Comparison of ENCODE assay signal across 26 mouse cellular contexts in genomic region chr14:48992070-48992580, GRCm38 (mm10).
DNase-seq lines count a peak whose midpoint lies in the region; ATAC-seq and TF ChIP-seq lines count a peak whose summit lies in the region.
"Had no signal": no experiment of that assay in that cellular context is flagged by ENCODE, and none has a peak within 500 bp of the region (broad histone marks: within the 10 kb centered on the region; RNA-seq: fewer than 3 reads in every experiment).

No protein-coding gene starts in this region.

- DNase-seq in hindbrain, embryonic 10.5 days (ENCODE audit: low spot score): no peak
- DNase-seq in hindbrain, embryonic 14.5 days (ENCODE audit: low spot score): no peak
- DNase-seq in brain, embryonic 14.5 days (ENCODE audit: low read depth): peak; percentile 63
- peak; percentile 12 for DNase-seq in embryo, embryonic 11 days
- no peak for DNase-seq in limb, embryonic 10.5 days (ENCODE audit: low spot score)
- no peak for DNase-seq in thymus, postnatal 36 days
- DNase-seq: adrenal gland, adult 8-10 months; cerebellum, adult 18-20 months; cerebellum, postnatal 25 days; gastrocnemius, postnatal 36 days; heart, postnatal 36 days; kidney, adult 18-20 months; layer of hippocampus, adult 9-11 months; lung, postnatal 4 days; right cerebral cortex, adult 18-20 months; right cerebral cortex, postnatal 4 days; thymus, adult 2 months had no signal

- no peak overlapping the region for H3K4me3 ChIP-seq in hindbrain, embryonic 10.5 days
- H3K4me3 ChIP-seq in hindbrain, embryonic 14.5 days (replicated peaks; ENCODE audit: low read length): no peak overlapping the region
- H3K4me3 ChIP-seq in hindbrain, embryonic 13.5 days: no peak overlapping the region
- H3K4me3 ChIP-seq in limb, embryonic 10.5 days: no peak overlapping the region
- H3K4me3 ChIP-seq: embryonic facial prominence, embryonic 12.5 days; heart, embryonic 15.5 days; myocyte; neural tube, embryonic 15.5 days; stomach, embryonic 15.5 days had no signal

- no peaks in the 10 kb centered on the region for H3K36me3 ChIP-seq in hindbrain, embryonic 10.5 days
- H3K36me3 ChIP-seq in hindbrain, embryonic 14.5 days (replicated peaks; ENCODE audit: control insufficient read depth, insufficient read depth): no peaks in the 10 kb centered on the region
- no peaks in the 10 kb centered on the region for H3K36me3 ChIP-seq in hindbrain, embryonic 13.5 days
- no peaks in the 10 kb centered on the region for H3K36me3 ChIP-seq in limb, embryonic 10.5 days
- H3K36me3 ChIP-seq: embryonic facial prominence, embryonic 12.5 days; heart, embryonic 15.5 days; neural tube, embryonic 15.5 days; stomach, embryonic 15.5 days had no signal

- no peak for ATAC-seq in hindbrain, embryonic 14.5 days (ENCODE audit: low FRiP score)
- ATAC-seq in hindbrain, embryonic 13.5 days (ENCODE audit: low FRiP score): no peak
- ATAC-seq: activated CD4-positive, CD25-positive, alpha-beta regulatory T cell, adult 4 months; inflammation-experienced regulatory T-cells, adult 6 months had no signal

- peak overlapping the region; percentile 1 for H3K27ac ChIP-seq in hindbrain, embryonic 10.5 days
- no peak overlapping the region for H3K27ac ChIP-seq in hindbrain, embryonic 14.5 days
- H3K27ac ChIP-seq in hindbrain, embryonic 13.5 days: peak overlapping the region; percentile 55; the same call in 1 of the 2 replicates
- no peak overlapping the region for H3K27ac ChIP-seq in limb, embryonic 10.5 days
- H3K27ac ChIP-seq: embryonic facial prominence, embryonic 12.5 days; heart, embryonic 15.5 days; kidney, postnatal 0 days; neural tube, embryonic 15.5 days; stomach, embryonic 15.5 days had no signal

- H3K9ac ChIP-seq in hindbrain, embryonic 14.5 days: no peak overlapping the region
- no peak overlapping the region for H3K9ac ChIP-seq in hindbrain, embryonic 13.5 days
- H3K9ac ChIP-seq: embryonic facial prominence, embryonic 12.5 days; heart, embryonic 15.5 days; neural tube, embryonic 15.5 days; stomach, embryonic 15.5 days had no signal

- TF ChIP-seq POLR2A in brain, embryonic 14.5 days (IDR thresholded peaks at IDR 0.05; ENCODE audit: borderline replicate concordance, extremely low read depth, insufficient read depth, insufficient read length, poor library complexity, severe bottlenecking): no peak

- H3K4me2 ChIP-seq in hindbrain, embryonic 14.5 days (replicated peaks): no peak overlapping the region
- H3K4me2 ChIP-seq in hindbrain, embryonic 13.5 days: no peak overlapping the region
- H3K4me2 ChIP-seq: embryonic facial prominence, embryonic 12.5 days; heart, embryonic 15.5 days; neural tube, embryonic 15.5 days; stomach, embryonic 15.5 days had no signal

- H3K9me3 ChIP-seq in hindbrain, embryonic 10.5 days: no peaks in the 10 kb centered on the region
- no peaks in the 10 kb centered on the region for H3K9me3 ChIP-seq in hindbrain, embryonic 14.5 days (ENCODE audit: control insufficient read depth, low read length)
- 0 out of 2 replicates have a peak, but pooled peaks cover 2% of the 10 kb centered on the region for H3K9me3 ChIP-seq in hindbrain, embryonic 13.5 days
- H3K9me3 ChIP-seq in limb, embryonic 10.5 days (replicated peaks): no peaks in the 10 kb centered on the region
- H3K9me3 ChIP-seq: embryonic facial prominence, embryonic 12.5 days; heart, embryonic 15.5 days; neural tube, embryonic 15.5 days; stomach, embryonic 15.5 days had no signal

- no peaks in the 10 kb centered on the region for H3K27me3 ChIP-seq in hindbrain, embryonic 10.5 days (ENCODE audit: insufficient read depth, poor library complexity, severe bottlenecking)
- no peaks in the 10 kb centered on the region for H3K27me3 ChIP-seq in hindbrain, embryonic 14.5 days (ENCODE audit: control insufficient read depth, insufficient read depth, low read length)
- no peaks in the 10 kb centered on the region for H3K27me3 ChIP-seq in hindbrain, embryonic 13.5 days
- H3K27me3 ChIP-seq in limb, embryonic 10.5 days (ENCODE audit: low read depth, poor library complexity, severe bottlenecking): 0 out of 2 replicates have a peak, but pooled peaks cover 6% of the 10 kb centered on the region
- H3K27me3 ChIP-seq: embryonic facial prominence, embryonic 12.5 days; heart, embryonic 15.5 days; stomach, embryonic 15.5 days had no signal

- no peak for TF ChIP-seq CTCF in brain, embryonic 14.5 days (IDR thresholded peaks at IDR 0.05; ENCODE audit: borderline replicate concordance, extremely low read depth, insufficient read depth, insufficient read length)

- 31% methylated on average over 3 of the region's 3 CpGs for WGBS in hindbrain, embryonic 10.5 days
- 14% methylated on average over 3 of the region's 3 CpGs for WGBS in hindbrain, embryonic 14.5 days
- WGBS in hindbrain, embryonic 13.5 days: 25% methylated on average over 3 of the region's 3 CpGs
- 86% methylated on average over 3 of the region's 3 CpGs for WGBS in limb, embryonic 10.5 days

- peaks cover 26% of the 10 kb centered on the region for H3K4me1 ChIP-seq in hindbrain, embryonic 10.5 days (replicated peaks)
- peaks cover 11% of the 10 kb centered on the region; the same call in 1 of the 2 replicates for H3K4me1 ChIP-seq in hindbrain, embryonic 14.5 days (replicated peaks; ENCODE audit: control insufficient read depth, insufficient read depth, low read length)
- peaks cover 18% of the 10 kb centered on the region for H3K4me1 ChIP-seq in hindbrain, embryonic 13.5 days (replicated peaks)
- H3K4me1 ChIP-seq in limb, embryonic 10.5 days: peaks cover 4% of the 10 kb centered on the region; the same call in 1 of the 2 replicates
- H3K4me1 ChIP-seq: stomach, embryonic 15.5 days had no signal

Comparison
In these comparisons a context has a peak if more than half of its experiments do, and no peak if none do; other contexts are left out.
1. H3K27ac ChIP-seq: peak in hindbrain, embryonic 10.5 days (single experiment) and hindbrain, embryonic 13.5 days (single experiment); none in hindbrain, embryonic 14.5 days (single experiment) and limb, embryonic 10.5 days (single experiment).
2. DNase-seq: peak in brain, embryonic 14.5 days (single experiment) and embryo, embryonic 11 days (single experiment); none in hindbrain, embryonic 10.5 days (single experiment), hindbrain, embryonic 14.5 days (single experiment), limb, embryonic 10.5 days (single experiment) and thymus, postnatal 36 days (0 of 2).